In the genomic region with DNA sequence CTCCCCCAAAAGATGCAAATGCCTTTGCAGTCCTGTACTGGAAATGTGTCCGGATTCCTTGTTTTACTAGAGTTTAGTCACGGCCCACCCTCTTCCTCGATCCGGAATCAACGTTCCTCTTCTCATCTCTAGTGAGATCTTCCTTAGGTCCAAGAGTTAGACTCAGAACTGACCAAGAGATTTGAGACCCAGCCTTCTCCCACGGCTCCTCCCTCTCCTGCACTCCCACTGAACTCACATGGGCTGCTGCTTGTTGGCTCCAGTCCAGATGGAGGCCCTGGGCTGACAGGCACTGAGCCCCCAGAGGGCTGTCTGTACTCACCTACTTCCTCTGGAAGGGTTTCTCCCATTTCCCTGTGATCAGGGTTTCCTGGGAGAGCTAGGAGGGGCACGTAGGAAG, we compare ENCODE assay signal across 17 mouse cellular contexts. TPM values are rescaled to one million over a fixed set of nuclear protein-coding genes. Genes with fewer than 3 reads are reported as not detected.
DNase-seq lines count a peak whose midpoint lies in the region; ATAC-seq lines count a peak whose summit lies in the region.
"Had no signal": no experiment of that assay in that cellular context is flagged by ENCODE, and none has a peak within 500 bp of the region (broad histone marks: within the 10 kb centered on the region; RNA-seq: fewer than 3 reads in every experiment).

No protein-coding gene starts in this region.

- peaks cover 15% of the 10 kb centered on the region for H3K4me1 ChIP-seq in heart, embryonic 11.5 days (ENCODE audit: control insufficient read depth, insufficient read depth, low read length)
- H3K4me1 ChIP-seq: forebrain, embryonic 12.5 days; hindbrain, embryonic 15.5 days had no signal

- H3K9me3 ChIP-seq in heart, embryonic 11.5 days (replicated peaks; ENCODE audit: control insufficient read depth, low read length): no peaks in the 10 kb centered on the region
- H3K9me3 ChIP-seq: forebrain, embryonic 12.5 days; hindbrain, embryonic 15.5 days; liver, embryonic 13.5 days had no signal

- no peak for DNase-seq in heart, adult 18-20 months
- DNase-seq in kidney, postnatal 4 days: peak; percentile 31 to 58
- no peak for DNase-seq in kidney, postnatal 25 days
- DNase-seq in retina, postnatal 1 day: peak; percentile 47
- no peak for DNase-seq in retina, embryonic 14.5 days (ENCODE audit: low spot score)
- no peak for DNase-seq in right cerebral cortex, postnatal 14 days
- DNase-seq in left cerebral cortex, postnatal 4 days: no peak
- DNase-seq: cerebellum, adult 2 months; gastrocnemius, postnatal 10 days; liver, embryonic 13.5 days; thymus, adult 18-20 months had no signal

- H3K9ac ChIP-seq in heart, embryonic 11.5 days (ENCODE audit: low read depth, low read length): no peak overlapping the region
- H3K9ac ChIP-seq: forebrain, embryonic 12.5 days; hindbrain, embryonic 15.5 days; liver, embryonic 13.5 days had no signal

- intact Hi-C loops in left cerebral cortex, postnatal 4 days (cut with DNase I): no loop called here

- no peak for ATAC-seq in heart, embryonic 11.5 days (replicated peaks; ENCODE audit: insufficient number of reproducible peaks, low FRiP score, low TSS enrichment)

- WGBS in heart, embryonic 11.5 days (ENCODE audit: insufficient replicate concordance): 62% methylated on average over 7 of the region's 7 CpGs

- H3K4me3 ChIP-seq in heart, embryonic 11.5 days (ENCODE audit: low read depth, low read length): no peak overlapping the region
- H3K4me3 ChIP-seq: forebrain, embryonic 12.5 days; hindbrain, embryonic 15.5 days; liver, embryonic 13.5 days had no signal

- no peaks in the 10 kb centered on the region for H3K27me3 ChIP-seq in heart, embryonic 11.5 days (ENCODE audit: control insufficient read depth, insufficient read depth, low read length)
- H3K27me3 ChIP-seq: forebrain, embryonic 12.5 days; hindbrain, embryonic 15.5 days; liver, embryonic 13.5 days had no signal

- H3K36me3 ChIP-seq in heart, embryonic 11.5 days (ENCODE audit: control insufficient read depth, insufficient read depth, low read length): no peaks in the 10 kb centered on the region
- H3K36me3 ChIP-seq: forebrain, embryonic 12.5 days; hindbrain, embryonic 15.5 days; liver, embryonic 13.5 days had no signal

- H3K27ac ChIP-seq in heart, embryonic 11.5 days (ENCODE audit: low read depth, low read length): 0 out of 2 replicates have a peak overlapping the region, but pooled peaks have one; percentile 22
- H3K27ac ChIP-seq: forebrain, embryonic 12.5 days; hindbrain, embryonic 15.5 days; liver, embryonic 13.5 days had no signal

- H3K4me2 ChIP-seq in heart, embryonic 11.5 days: no peak overlapping the region
- H3K4me2 ChIP-seq: forebrain, embryonic 12.5 days; hindbrain, embryonic 15.5 days; liver, embryonic 13.5 days had no signal

RNA-seq across cellular contexts. Expression of gene Fcgr2b, which starts 13.3 kb away (rescaled TPM):
- polyA plus RNA-seq in heart, embryonic 11.5 days (2014; fragmentation: Nextera tagmentation; extraction: Ambion mirVana): 0.59 TPM in 1 of 2 replicates, not detected in the other
- total RNA-seq in heart, adult 18-20 months (2021): 1 to 10 TPM; 6.8 to 7.3 TPM
- 1 to 10 TPM; 2.3 to 2.6 TPM for total RNA-seq in left cerebral cortex, postnatal 4 days (2021)

RNA-seq across cellular contexts. Expression of gene Fcrla, which starts 35.7 kb away (rescaled TPM):
- polyA plus RNA-seq in heart, embryonic 11.5 days (2014; fragmentation: Nextera tagmentation; extraction: Ambion mirVana): 0.36 TPM in 1 of 2 replicates, not detected in the other
- 1 to 10 TPM in 1 of 2 experiments, under 1 TPM in 1; 0.22 to 2.7 TPM for total RNA-seq in heart, adult 18-20 months (2021)
- not detected for total RNA-seq in left cerebral cortex, postnatal 4 days (2021)
- total RNA-seq: left cerebral cortex, adult 18-20 months had no signal
- polyA plus RNA-seq: embryonic facial prominence, embryonic 11.5 days; forebrain, embryonic 12.5 days; hindbrain, embryonic 15.5 days had no signal

RNA-seq across cellular contexts. Expression of gene Fcrlb, which starts 50.3 kb away (rescaled TPM):
- not detected in 2 replicates for polyA plus RNA-seq in heart, embryonic 11.5 days (2014; fragmentation: Nextera tagmentation; extraction: Ambion mirVana)
- total RNA-seq in heart, adult 18-20 months (2021): not detected
- total RNA-seq in left cerebral cortex, postnatal 4 days (2021): not detected
- total RNA-seq: adrenal gland, postnatal 4 days; gastrocnemius, postnatal 10 days had no signal
- polyA plus RNA-seq: embryonic facial prominence, embryonic 11.5 days; forebrain, embryonic 12.5 days; liver, embryonic 13.5 days had no signal

RNA-seq across cellular contexts. Expression of gene Fcgr4, which starts 55.6 kb away (rescaled TPM):
- polyA plus RNA-seq in heart, embryonic 11.5 days (2014; fragmentation: Nextera tagmentation; extraction: Ambion mirVana): 0.23 TPM in 1 of 2 replicates, not detected in the other
- total RNA-seq in heart, adult 18-20 months (2021): under 1 TPM; 0.35 to 0.59 TPM
- total RNA-seq in left cerebral cortex, postnatal 4 days (2021): not detected
- total RNA-seq: left cerebral cortex, adult 18-20 months had no signal

Comparison
In these comparisons a context has a peak if more than half of its experiments do, and no peak if none do; other contexts are left out.
1. DNase-seq: peak in kidney, postnatal 4 days (2 of 2) and retina, postnatal 1 day (single experiment); none in heart, adult 18-20 months (0 of 2), kidney, postnatal 25 days (0 of 2), retina, embryonic 14.5 days (single experiment), right cerebral cortex, postnatal 14 days (single experiment) and left cerebral cortex, postnatal 4 days (single experiment).